Mouse (Mus musculus): ENCODE results near the gene Mmp25.
A peak's percentile ranks its signal among the peaks of the same experiment; 100 is the strongest.

Gene Mmp25

GRCm38 (mm10) chr17:23644613-23645495 lies at the start of gene Mmp25:
TSS of gene Mmp25 (minus strand) at chr17:23645277.
- DNase-seq (ENCODE audit: low spot score), result no peak

- DNase-seq (ENCODE audit: low spot score), result no peak
Observed at GRCm38 (mm10) chr17:23694491-23694890, 49.4 kb upstream of the Mmp25 start.

GRCm38 (mm10) chr17:23683856-23684672 lies 39.0 kb upstream of the Mmp25 start, which contains the start of gene Cldn9:
TSS of gene Cldn9 (minus strand) at chr17:23684026.
- no peak for DNase-seq (ENCODE audit: low spot score)

- no peak for DNase-seq (ENCODE audit: low spot score)
Observed at GRCm38 (mm10) chr17:23683226-23683625, 38.1 kb upstream of the Mmp25 start.

- DNase-seq (ENCODE audit: low spot score), result no peak
Observed at GRCm38 (mm10) chr17:23682530-23682929, 37.5 kb upstream of the Mmp25 start.

GRCm38 (mm10) chr17:23682092-23682491 lies 37.0 kb upstream of the Mmp25 start:
- DNase-seq (ENCODE audit: low spot score), result no peak

GRCm38 (mm10) chr17:23681086-23681485 lies 36.0 kb upstream of the Mmp25 start:
- DNase-seq (ENCODE audit: low spot score), result no peak

GRCm38 (mm10) chr17:23680336-23680735 lies 35.3 kb upstream of the Mmp25 start:
- no peak for DNase-seq (ENCODE audit: low spot score)

GRCm38 (mm10) chr17:23679127-23679835 lies 34.2 kb upstream of the Mmp25 start, which contains the start of gene Cldn6:
TSS of gene Cldn6 (plus strand) at chr17:23679249.
- no peak for DNase-seq (ENCODE audit: low spot score)

- DNase-seq (ENCODE audit: low spot score), result peak; percentile 81
Observed at GRCm38 (mm10) chr17:23677236-23677679, 32.2 kb upstream of the Mmp25 start, which contains the start of gene Tnfrsf12a. TSS of gene Tnfrsf12a (minus strand) at chr17:23677468.

GRCm38 (mm10) chr17:23676473-23677031 lies 31.5 kb upstream of the Mmp25 start:
- DNase-seq (ENCODE audit: low spot score), result no peak

GRCm38 (mm10) chr17:23675564-23676281 lies 30.6 kb upstream of the Mmp25 start:
- DNase-seq (ENCODE audit: low spot score), result no peak

- DNase-seq (ENCODE audit: low spot score), result no peak
Observed at GRCm38 (mm10) chr17:23675127-23675526, 30.1 kb upstream of the Mmp25 start.

GRCm38 (mm10) chr17:23674271-23674952 lies 29.3 kb upstream of the Mmp25 start:
- DNase-seq (ENCODE audit: low spot score), result no peak

- DNase-seq (ENCODE audit: low spot score), result peak; percentile 90
Observed at GRCm38 (mm10) chr17:23673424-23674073, 28.5 kb upstream of the Mmp25 start, which contains the start of the genes Hcfc1r1 and Thoc6. TSS of gene Hcfc1r1 (plus strand) at chr17:23673596. TSS of gene Thoc6 (minus strand) at chr17:23673882.

GRCm38 (mm10) chr17:23672761-23673160 lies 27.7 kb upstream of the Mmp25 start:
- no peak for DNase-seq (ENCODE audit: low spot score)

GRCm38 (mm10) chr17:23671519-23671918 lies 26.4 kb upstream of the Mmp25 start:
- no peak for DNase-seq (ENCODE audit: low spot score)

GRCm38 (mm10) chr17:23670516-23671074 lies 25.5 kb upstream of the Mmp25 start:
- no peak for DNase-seq (ENCODE audit: low spot score)

- DNase-seq (ENCODE audit: low spot score), result peak; percentile 5
Observed at GRCm38 (mm10) chr17:23665511-23665910, 20.4 kb upstream of the Mmp25 start.
